Mouse (Mus musculus) liver, embryonic 14.5 days (tissue): ENCODE measurements around the gene Gramd1a.
A peak's percentile ranks its signal among the peaks of the same experiment; 100 is the strongest.

Source experiments
- CTCF ChIP-seq: IDR thresholded peaks from 2 replicates; pipeline ENCODE4 v1.5.1; 2016; ENCODE audit warnings: antibody characterized with exemption, low read depth, control low read depth
- EP300 ChIP-seq: IDR thresholded peaks from 2 replicates; pipeline ENCODE4 v1.6.1; 2016; ENCODE audit warnings: antibody characterized with exemption, low read depth

GRCm38 (mm10) chr7:31130841-31131240, 24.9 kb downstream of the Gramd1a start:
- TF ChIP-seq CTCF, result peak; percentile 82
- no peak for TF ChIP-seq EP300
